Mouse (Mus musculus): ENCODE measurements around the gene Nol3. TPM values are rescaled to one million over a fixed set of nuclear protein-coding genes. Genes with fewer than 3 reads are reported as not detected.

Nol3 gene
- total RNA-seq, 2 experiments from 2014 or later: 7.4 to 7.8 TPM

DNA sequence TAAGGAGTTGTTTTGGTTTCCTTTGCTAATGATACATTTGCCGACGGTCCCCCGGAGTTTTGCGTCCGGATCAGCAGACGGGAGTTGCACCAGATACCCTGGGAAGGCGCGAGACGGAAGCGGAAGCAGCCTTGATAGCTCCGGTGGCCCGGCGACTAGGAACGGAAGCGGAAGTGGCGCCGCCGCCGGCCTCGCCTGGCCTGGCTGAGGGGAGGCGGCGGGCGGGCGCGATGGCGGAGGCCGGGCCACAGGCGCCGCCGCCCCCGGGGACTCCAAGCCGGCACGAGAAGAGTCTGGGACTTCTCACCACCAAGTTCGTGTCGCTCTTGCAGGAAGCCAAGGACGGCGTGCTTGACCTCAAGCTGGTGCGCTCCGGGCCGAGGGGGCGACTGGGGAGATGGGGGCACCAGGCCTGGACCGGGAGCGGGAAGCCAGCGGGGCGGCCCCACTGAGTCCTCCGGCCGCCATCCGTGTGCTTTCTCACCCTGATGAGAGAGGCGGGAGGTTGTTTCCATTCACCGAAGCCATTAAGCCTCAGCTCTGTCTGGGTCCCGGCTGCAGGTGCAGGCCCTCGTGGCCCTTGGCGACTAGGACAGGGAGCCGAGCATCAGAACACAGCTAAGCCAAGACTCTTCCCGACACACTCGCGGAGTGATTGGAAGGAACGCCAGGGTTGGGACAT is 21.7 kb downstream of the Nol3 start, which contains the start of gene E2f4:
TSS of gene E2f4 (plus strand) at position 153 of the 682 bp plus-strand sequence.
- H3K4me3 ChIP-seq: peak within 1 kb of the TSS; percentile 99
- DNase-seq (ENCODE audit: low spot score in 2 of 2): peak; percentile 92 to 93
- peak; percentile 15 for TF ChIP-seq CTCF (conservative IDR thresholded peaks at IDR 0.05)

DNA sequence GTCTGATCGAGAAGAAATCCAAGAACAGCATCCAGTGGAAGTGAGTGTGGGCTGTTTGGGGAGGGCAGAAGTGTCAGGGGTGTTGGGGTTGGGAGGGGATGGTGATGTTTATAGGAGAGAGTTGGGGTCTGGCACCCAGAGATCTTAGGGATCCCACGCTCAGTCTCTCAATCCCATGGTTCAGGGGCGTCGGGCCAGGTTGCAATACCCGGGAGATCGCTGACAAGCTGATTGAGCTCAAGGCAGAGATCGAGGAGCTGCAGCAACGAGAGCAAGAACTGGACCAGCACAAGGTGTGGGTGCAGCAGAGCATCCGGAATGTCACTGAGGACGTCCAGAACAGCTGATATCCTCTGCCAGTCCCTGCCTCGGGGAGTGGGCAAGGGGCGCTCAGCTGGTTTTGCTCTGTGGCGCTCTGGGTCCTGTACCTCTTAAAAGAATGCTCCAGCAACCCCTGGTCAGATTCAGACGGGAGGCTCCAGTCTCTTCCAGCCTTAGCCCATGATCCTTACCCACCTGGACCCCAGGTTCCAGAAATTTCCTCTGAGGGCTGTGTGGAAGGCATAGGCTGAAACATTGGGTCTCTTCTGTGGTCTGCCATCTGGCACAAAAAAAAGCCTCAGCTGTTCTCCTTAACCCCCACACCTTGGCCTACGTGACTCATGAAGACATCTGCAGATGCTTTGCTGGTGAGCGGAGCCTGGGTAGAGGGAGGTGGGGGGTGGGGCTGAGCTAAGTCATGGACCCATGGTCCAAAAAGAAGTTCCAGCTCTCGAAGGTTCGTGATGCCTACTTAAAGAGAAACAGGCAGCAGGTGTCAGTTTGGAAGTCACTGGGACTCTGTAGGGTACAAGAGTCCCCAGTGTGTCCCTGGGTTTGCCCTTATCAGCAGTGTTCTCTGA is 22.7 kb downstream of the Nol3 start:
- Histone ChIP-seq H3K27ac (peak overlapping the region; percentile 84), H3K4me3 (peak overlapping the region; percentile 99)
- DNase-seq (ENCODE audit: low spot score in 2 of 2): no peak
- TF ChIP-seq CTCF (conservative IDR thresholded peaks at IDR 0.05): no peak

More for the DNA sequence above, 21.7 kb downstream of the Nol3 start, which contains the start of gene E2f4:
- H3K27ac ChIP-seq: peak within 1 kb of the TSS; percentile 84

DNA sequence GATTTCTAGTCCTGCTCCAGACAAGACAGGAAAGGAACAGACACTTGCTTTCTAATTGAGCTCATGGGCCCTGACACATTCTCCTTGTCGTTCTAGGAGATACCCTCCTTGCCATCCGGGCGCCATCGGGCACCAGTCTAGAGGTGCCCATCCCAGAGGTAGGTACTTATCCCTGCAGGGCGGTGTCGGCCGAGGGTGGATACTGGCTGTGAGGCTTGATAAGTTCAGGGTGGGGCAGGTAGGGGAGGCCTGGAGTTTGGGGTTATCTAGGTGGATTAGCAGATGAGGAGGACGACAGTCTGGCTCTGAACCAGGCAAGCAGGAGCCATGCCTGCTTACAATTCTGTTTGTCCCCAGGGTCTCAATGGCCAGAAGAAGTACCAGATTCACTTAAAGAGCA is 24.0 kb downstream of the Nol3 start:
- Histone ChIP-seq H3K4me3 (no peak overlapping the region), H3K27ac (no peak overlapping the region)
- no peak for TF ChIP-seq CTCF (conservative IDR thresholded peaks at IDR 0.05)
- no peak for DNase-seq (ENCODE audit: low spot score in 2 of 2)

DNA sequence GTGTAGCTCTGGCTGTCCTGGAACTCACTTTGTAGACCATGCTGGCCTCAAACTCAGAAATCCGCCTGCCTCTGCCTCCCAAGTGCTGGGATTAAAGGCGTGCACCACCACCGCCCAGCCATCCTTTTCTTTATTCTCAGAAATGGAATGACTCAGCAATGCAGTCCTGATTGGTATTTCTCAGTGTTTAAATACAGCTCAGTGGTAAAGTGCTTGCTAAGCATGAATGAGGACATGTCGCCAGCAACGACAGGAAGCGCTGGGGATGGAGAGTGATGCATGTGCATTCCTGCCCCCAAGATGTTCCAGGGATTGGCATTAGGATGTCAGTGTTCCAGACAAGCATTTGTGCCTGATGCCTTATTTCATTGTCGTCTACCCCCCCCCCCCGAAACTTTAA is 27.5 kb downstream of the Nol3 start:
- Histone ChIP-seq H3K4me3 (no peak overlapping the region), H3K27ac (no peak overlapping the region)
- DNase-seq (ENCODE audit: low spot score in 2 of 2): no peak
- TF ChIP-seq CTCF (conservative IDR thresholded peaks at IDR 0.05): no peak

DNA sequence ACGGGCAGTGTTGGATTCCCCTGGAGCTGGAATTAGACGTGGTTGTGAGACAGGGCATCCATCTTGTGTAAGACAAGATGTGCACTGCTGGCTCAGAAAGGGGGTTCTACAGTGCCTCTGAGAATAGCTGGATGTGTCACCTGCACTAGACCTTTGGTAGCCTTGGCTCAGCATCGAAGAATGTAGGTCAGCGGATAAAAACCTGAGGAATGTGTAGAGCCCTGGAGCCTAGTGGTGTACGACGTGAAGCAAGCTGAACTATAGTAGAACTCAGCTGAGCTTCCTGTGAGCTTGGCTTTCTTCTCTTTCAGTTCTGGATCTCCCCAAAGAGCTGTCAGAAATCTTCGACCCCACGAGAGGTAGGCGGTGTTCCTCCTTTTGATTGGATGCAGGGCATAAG is 27.9 kb downstream of the Nol3 start:
- no peak for TF ChIP-seq CTCF (conservative IDR thresholded peaks at IDR 0.05)
- no peak overlapping the region for H3K4me3 ChIP-seq
- no peak overlapping the region; the same call in 1 of the 2 replicates for H3K27ac ChIP-seq
- no peak for DNase-seq (ENCODE audit: low spot score in 2 of 2)

DNA sequence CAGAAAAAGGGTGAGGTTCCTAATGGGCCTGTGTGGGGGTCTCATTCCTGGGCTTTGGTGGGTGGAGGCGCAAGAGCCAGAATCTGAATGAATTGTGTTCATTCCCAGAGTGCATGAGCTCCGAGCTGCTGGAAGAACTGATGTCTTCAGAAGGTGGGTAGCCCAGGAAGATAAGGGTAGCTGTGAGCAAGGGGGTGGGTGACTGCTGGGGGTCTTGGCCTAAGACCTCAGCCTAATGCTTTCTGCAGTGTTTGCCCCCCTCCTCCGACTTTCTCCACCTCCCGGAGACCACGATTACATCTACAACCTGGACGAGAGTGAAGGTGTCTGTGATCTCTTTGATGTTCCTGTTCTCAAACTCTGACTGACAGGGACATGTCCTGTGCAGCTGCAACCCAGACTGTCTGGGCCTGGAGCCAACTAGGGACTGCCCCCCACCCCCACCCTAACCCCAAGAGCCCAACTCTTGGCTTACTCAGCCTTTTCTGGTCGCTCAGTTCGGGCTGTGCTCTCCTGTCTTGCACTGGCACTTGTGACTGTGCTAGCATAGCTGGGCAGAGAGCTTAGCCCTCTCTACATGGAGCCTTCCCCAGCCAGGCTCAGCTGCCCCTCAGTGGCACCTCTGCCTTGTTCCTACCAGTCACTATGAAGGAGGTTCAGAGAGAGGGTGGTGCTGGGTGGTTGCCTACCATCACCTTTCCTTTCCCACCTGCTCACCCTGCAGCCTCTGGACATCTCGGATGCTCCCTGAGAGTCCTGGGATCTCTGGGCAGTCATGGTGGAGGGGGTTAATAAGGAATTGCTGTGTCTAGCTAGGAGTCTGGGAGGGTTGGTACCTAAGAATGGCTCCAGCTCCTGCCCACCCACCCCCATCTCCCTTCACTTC is 28.6 kb downstream of the Nol3 start:
- Histone ChIP-seq H3K27ac (peak overlapping the region; percentile 76), H3K4me3 (no peak overlapping the region)
- no peak for DNase-seq (ENCODE audit: low spot score in 2 of 2)
- no peak for TF ChIP-seq CTCF (conservative IDR thresholded peaks at IDR 0.05)

DNA sequence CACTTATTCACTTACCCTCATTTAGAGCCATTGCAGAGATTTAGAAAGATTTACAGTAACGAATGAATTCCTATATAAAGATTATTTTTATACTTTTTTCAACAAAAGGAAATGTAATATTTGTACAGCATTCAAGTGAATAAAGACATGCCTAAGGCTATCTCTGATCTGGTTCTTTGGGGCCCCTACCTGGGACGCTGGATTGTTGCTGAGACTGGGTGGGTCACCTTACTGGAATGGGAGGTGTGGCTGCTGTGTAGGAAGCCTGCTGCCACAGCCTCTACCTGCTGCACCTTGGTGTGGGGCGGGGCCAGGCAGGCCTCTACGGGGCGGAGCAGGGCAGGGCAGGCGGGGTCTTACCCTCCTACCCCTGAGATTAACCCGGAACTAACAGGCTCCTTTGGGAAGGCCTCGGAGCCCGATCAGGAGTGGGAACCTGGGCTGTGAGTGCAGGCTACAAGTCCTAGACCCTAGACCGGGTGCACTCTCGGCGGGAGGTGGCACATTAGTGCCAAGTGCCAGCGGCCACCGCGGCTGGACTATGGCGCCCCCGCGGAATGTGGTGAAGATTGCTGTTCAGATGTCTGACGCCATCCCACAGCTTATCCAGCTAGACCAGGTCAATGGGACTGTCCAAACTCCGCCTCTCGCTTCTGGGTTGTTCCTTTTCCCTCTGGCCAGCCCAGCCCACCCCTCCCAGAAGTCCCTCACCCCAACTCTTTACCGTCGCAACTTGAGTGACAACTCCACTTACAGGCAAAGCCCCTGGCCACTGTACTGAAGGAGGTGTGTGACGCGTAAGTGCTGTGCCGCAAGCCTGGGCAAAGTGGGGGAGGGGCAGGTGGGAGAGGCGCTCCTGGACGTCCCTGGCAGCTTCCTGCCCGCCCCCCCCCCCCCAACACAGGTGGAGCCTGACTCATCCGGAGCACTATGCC is 29.5 kb downstream of the Nol3 start, which contains the start of gene Elmo3:
TSS of gene Elmo3 (plus strand) at position 391 of the 935 bp plus-strand sequence.
- no peak for DNase-seq (ENCODE audit: low spot score in 2 of 2)
- TF ChIP-seq CTCF (conservative IDR thresholded peaks at IDR 0.05): no peak
- H3K27ac ChIP-seq: peak within 1 kb of the TSS; percentile 76
- H3K4me3 ChIP-seq: peak within 1 kb of the TSS; percentile 40

DNA sequence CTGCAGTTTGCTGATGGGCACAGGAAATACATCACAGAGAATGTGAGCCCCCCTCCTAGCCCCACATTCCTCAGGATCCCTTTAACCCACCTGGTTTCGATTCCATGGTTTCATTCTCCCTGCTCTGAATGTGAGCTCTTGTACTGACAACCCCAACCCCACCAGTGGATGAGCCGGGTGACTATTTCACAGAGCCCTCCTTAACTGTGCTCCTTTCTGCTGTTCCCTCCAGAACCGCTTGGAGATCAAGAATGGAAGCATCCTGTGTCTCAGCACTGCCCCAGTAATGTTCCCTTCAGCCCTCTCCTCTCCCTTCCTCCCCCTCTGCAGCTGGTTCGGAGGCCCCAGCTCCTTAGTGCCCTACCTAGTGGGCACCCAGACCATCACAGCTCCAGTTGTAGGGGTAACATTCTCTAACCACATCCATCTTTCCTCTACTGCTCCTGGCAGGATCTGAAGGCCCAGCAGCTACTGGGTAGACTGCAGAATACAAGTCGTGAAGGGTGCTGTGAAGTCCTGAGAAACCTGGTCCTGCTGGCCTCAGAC is 30.3 kb downstream of the Nol3 start:
- Histone ChIP-seq H3K4me3 (peak overlapping the region; percentile 40), H3K27ac (peak overlapping the region; percentile 76)
- TF ChIP-seq CTCF (conservative IDR thresholded peaks at IDR 0.05): peak; percentile 49
- DNase-seq (ENCODE audit: low spot score in 2 of 2): no peak

DNA sequence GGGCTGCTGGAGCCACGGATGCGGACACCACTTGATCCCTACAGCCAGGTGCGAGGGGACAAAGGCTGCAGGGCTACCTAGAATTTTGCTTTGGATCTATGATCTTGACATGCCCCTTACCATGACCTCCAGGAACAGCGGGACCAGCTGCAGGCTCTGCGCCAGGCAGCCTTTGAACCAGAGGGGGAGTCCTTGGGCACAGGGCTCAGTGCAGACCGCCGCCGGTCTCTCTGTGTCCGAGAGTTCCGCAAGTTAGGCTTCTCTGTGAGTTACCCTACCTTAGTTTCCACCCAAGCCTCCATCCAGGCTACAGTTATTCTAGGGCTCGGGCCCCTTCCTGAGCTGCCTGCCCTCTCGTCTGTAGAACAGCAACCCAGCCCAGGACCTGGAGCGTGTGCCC is 31.7 kb downstream of the Nol3 start:
- Histone ChIP-seq H3K27ac (no peak overlapping the region), H3K4me3 (no peak overlapping the region)
- TF ChIP-seq CTCF (conservative IDR thresholded peaks at IDR 0.05): no peak
- DNase-seq (ENCODE audit: low spot score in 2 of 2): no peak

DNA sequence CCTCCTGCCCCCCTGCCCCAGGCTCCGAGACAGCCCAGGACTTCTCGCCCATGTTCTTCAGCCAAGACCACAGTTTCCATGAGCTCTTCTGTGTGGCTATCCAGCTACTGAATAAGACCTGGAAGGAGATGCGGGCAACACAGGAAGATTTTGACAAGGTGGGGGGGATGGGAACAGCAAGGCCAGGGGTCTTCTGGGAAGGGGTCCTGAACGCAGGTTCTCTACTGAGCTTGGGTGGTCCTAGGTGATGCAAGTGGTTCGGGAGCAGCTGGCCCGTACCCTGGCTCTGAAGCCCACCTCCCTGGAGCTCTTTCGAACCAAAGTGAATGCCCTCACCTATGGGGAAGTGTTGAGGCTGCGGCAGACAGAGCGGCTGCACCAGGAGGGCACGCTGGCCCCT is 32.5 kb downstream of the Nol3 start:
- no peak overlapping the region for H3K4me3 ChIP-seq
- no peak for TF ChIP-seq CTCF (conservative IDR thresholded peaks at IDR 0.05)
- no peak for DNase-seq (ENCODE audit: low spot score in 2 of 2)
- H3K27ac ChIP-seq: no peak overlapping the region

DNA sequence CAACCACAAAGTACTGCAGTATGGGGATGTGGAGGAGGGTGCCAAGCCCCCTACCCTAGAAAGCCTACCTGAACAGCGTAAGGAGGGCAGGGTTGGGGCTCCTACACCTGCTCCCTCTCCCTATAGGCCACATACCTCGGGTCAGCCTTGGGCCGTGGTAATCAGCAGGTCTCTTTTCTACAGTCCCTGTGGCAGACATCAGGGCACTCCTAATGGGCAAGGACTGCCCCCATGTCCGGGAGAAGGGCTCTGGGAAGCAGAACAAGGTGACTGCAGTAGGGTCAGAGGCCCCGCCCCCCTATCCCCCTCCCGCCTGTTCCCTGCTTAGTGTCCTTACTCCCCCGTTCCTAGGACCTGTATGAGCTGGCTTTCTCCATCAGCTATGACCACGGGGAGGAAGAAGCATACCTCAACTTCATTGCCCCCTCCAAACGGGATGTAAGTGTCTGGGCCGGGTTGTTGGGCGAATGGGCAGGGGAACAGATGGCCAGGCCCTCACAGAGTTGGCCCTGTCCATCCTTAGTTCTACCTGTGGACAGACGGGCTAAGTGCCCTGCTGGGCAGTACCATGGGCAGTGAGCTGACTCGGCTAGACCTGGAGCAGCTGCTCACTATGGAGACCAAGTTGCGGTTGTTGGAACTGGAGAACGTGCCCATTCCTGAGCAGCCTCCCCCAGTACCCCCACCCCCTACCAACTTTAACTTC is 33.4 kb downstream of the Nol3 start:
- H3K4me3 ChIP-seq: no peak overlapping the region
- H3K27ac ChIP-seq: no peak overlapping the region
- TF ChIP-seq CTCF (conservative IDR thresholded peaks at IDR 0.05): no peak
- DNase-seq (ENCODE audit: low spot score in 2 of 2): no peak

All from layer of hippocampus, adult 2 months (tissue).